Comparison of ENCODE assay signal across 24 mouse cellular contexts in the genomic region with DNA sequence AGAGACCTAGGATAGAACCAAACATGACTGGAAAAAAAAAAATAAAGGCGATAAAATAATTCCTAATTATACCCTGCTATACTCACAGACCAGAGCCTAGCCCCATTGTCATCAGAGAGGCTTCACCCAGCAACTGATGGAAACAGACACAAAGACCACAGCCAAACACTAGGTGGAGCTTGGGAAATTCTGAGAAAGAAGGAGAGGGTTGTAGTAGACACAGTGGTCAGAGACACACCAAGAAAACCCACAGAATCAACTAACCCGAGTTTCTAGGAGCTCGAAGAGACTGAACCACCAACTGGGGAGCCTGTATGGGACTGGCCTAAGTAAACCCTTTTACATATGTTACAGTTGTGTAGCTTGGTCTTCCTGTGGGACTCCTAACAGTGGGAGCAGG. TPM values are rescaled to one million over a fixed set of nuclear protein-coding genes. Genes with fewer than 3 reads are reported as not detected.
DNase-seq lines count a peak whose midpoint lies in the region; ATAC-seq and TF ChIP-seq lines count a peak whose summit lies in the region.
"Had no signal": no experiment of that assay in that cellular context is flagged by ENCODE, and none has a peak within 500 bp of the region (broad histone marks: within the 10 kb centered on the region; RNA-seq: fewer than 3 reads in every experiment).

No protein-coding gene starts in this region.

- H3K4me3 ChIP-seq in kidney, postnatal 0 days (replicated peaks; ENCODE audit: low read depth, low read length): no peak overlapping the region
- H3K4me3 ChIP-seq in thymus, adult 2 months (ENCODE audit: control insufficient read depth, insufficient read depth, low read length): peak overlapping the region; percentile 21
- no peak overlapping the region for H3K4me3 ChIP-seq in MEL (ENCODE audit: control insufficient read depth in 1 of 2, insufficient read depth in 1 of 2, low read depth in 2 of 2, low read length in 2 of 2)
- H3K4me3 ChIP-seq: embryonic facial prominence, embryonic 10.5 days; heart, adult 2 months; limb, embryonic 10.5 days; neural tube, embryonic 12.5 days had no signal

- DNase-seq in kidney, postnatal 0 days (ENCODE audit: low spot score): no peak
- DNase-seq in kidney, postnatal 4 days: no peak
- no peak for DNase-seq in thymus, adult 2 months
- DNase-seq in thymus, postnatal 25 days: no peak
- DNase-seq in MEL (ENCODE audit: low read depth, low spot score): no peak
- DNase-seq in naive thymus-derived CD4-positive, alpha-beta T cell, adult 2 months (ENCODE audit: low read depth): peak; percentile 56
- no peak for DNase-seq in right cerebral cortex, postnatal 25 days
- DNase-seq: adrenal gland, postnatal 36 days; cerebellum, adult 11 months; cerebellum, adult 9-11 months; gastrocnemius, postnatal 36 days; heart, adult 2 months; heart, postnatal 36 days; kidney, postnatal 36 days; layer of hippocampus, adult 9-11 months; liver; retina, postnatal 1 day had no signal

- no peaks in the 10 kb centered on the region for H3K36me3 ChIP-seq in kidney, postnatal 0 days (ENCODE audit: insufficient read depth, low read length)
- no peaks in the 10 kb centered on the region for H3K36me3 ChIP-seq in thymus, adult 2 months (ENCODE audit: control insufficient read depth, insufficient read depth, low read length)
- H3K36me3 ChIP-seq in MEL (ENCODE audit: control insufficient read depth in 1 of 2, insufficient read depth in 2 of 2, low read length in 2 of 2): no peaks in the 10 kb centered on the region
- H3K36me3 ChIP-seq: embryonic facial prominence, embryonic 10.5 days; limb, embryonic 10.5 days; neural tube, embryonic 12.5 days had no signal

- no peak for TF ChIP-seq POLR2A in thymus, adult 2 months (IDR thresholded peaks at IDR 0.05; ENCODE audit: control insufficient read depth, extremely low read depth, insufficient read depth, low read length, poor library complexity)
- TF ChIP-seq POLR2A in MEL (IDR thresholded peaks at IDR 0.05; ENCODE audit: control insufficient read depth in 1 of 2, insufficient read depth in 1 of 2, low read depth in 1 of 2, low read length in 2 of 2, poor library complexity in 1 of 2): no peak

- no peaks in the 10 kb centered on the region for H3K4me1 ChIP-seq in kidney, postnatal 0 days (replicated peaks; ENCODE audit: insufficient read depth, low read length)
- peaks cover 48% of the 10 kb centered on the region for H3K4me1 ChIP-seq in thymus, adult 2 months (replicated peaks; ENCODE audit: control insufficient read depth, insufficient read depth, low read length)
- H3K4me1 ChIP-seq in MEL (ENCODE audit: control insufficient read depth in 1 of 2, insufficient read depth in 2 of 2, low read length in 2 of 2): no peaks in the 10 kb centered on the region; a peak in 1 of 4 replicates
- H3K4me1 ChIP-seq: neural tube, embryonic 12.5 days had no signal

- ATAC-seq in kidney, postnatal 0 days (replicated peaks; ENCODE audit: low FRiP score, low read depth): no peak
- ATAC-seq: lung, postnatal 0 days; Patski had no signal

- H3K9me3 ChIP-seq in kidney, postnatal 0 days (replicated peaks; ENCODE audit: low read length): no peaks in the 10 kb centered on the region
- no peaks in the 10 kb centered on the region for H3K9me3 ChIP-seq in MEL (replicated peaks; ENCODE audit: insufficient read depth, low read length)
- H3K9me3 ChIP-seq: embryonic facial prominence, embryonic 10.5 days; limb, embryonic 10.5 days; neural tube, embryonic 12.5 days had no signal

- H3K79me2 ChIP-seq in MEL (ENCODE audit: control insufficient read depth, insufficient read depth, low read length, poor library complexity): no peaks in the 10 kb centered on the region

- no peak for TF ChIP-seq EP300 in MEL (IDR thresholded peaks at IDR 0.05; ENCODE audit: low read depth in 1 of 2, low read length in 2 of 2)

- H3K27me3 ChIP-seq in kidney, postnatal 0 days (ENCODE audit: insufficient read depth, low read length): no peaks in the 10 kb centered on the region
- H3K27me3 ChIP-seq in thymus, adult 2 months (ENCODE audit: control insufficient read depth, insufficient read depth, low read length): no peaks in the 10 kb centered on the region
- no peaks in the 10 kb centered on the region; a peak in 1 of 4 replicates for H3K27me3 ChIP-seq in MEL (ENCODE audit: control insufficient read depth in 1 of 2, insufficient read depth in 2 of 2, low read length in 2 of 2)
- H3K27me3 ChIP-seq: neural tube, embryonic 12.5 days had no signal

- 72% methylated on average over 3 of the region's 3 CpGs for WGBS in kidney, postnatal 0 days
- WGBS in thymus, adult 2 months: 28% methylated on average over 3 of the region's 3 CpGs

- TF ChIP-seq CTCF in kidney, postnatal 0 days (IDR thresholded peaks at IDR 0.05; ENCODE audit: low read depth): peak; percentile 32; the same call in 1 of the 2 replicates
- TF ChIP-seq CTCF in thymus, adult 2 months (IDR thresholded peaks at IDR 0.05; ENCODE audit: borderline replicate concordance, control insufficient read depth, extremely low read depth, insufficient read depth, low read length, poor library complexity): no peak
- TF ChIP-seq CTCF in MEL (IDR thresholded peaks at IDR 0.05 in 2 of 3, conservative IDR thresholded peaks at IDR 0.05 in 1 of 3; ENCODE audit: control insufficient read depth in 1 of 3, insufficient read depth in 1 of 3, low read depth in 2 of 3, low read length in 3 of 3, poor library complexity in 1 of 3, severe bottlenecking in 1 of 3): 0 out of 6 replicates have a peak, but pooled peaks of 1 of the 3 experiments have one; percentile 1

- TF ChIP-seq RAD21 in MEL (IDR thresholded peaks at IDR 0.05; ENCODE audit: low read depth, low read length): no peak

- no peak overlapping the region for H3K27ac ChIP-seq in kidney, postnatal 0 days
- H3K27ac ChIP-seq in thymus, adult 2 months (ENCODE audit: control insufficient read depth, insufficient read depth, low read length): peak overlapping the region; percentile 99
- no peak overlapping the region for H3K27ac ChIP-seq in MEL (ENCODE audit: control insufficient read depth, low read depth, low read length)
- H3K27ac ChIP-seq: embryonic facial prominence, embryonic 10.5 days; heart, adult 2 months; hindbrain, embryonic 14.5 days; limb, embryonic 10.5 days; macrophage; neural tube, embryonic 12.5 days had no signal

- no peak overlapping the region for H3K9ac ChIP-seq in kidney, postnatal 0 days (ENCODE audit: low read depth, low read length)
- no peak overlapping the region for H3K9ac ChIP-seq in MEL (ENCODE audit: control insufficient read depth, low read depth, low read length, poor library complexity, severe bottlenecking)
- H3K9ac ChIP-seq: hindbrain, embryonic 14.5 days; neural tube, embryonic 12.5 days had no signal

- no peak overlapping the region for H3K4me2 ChIP-seq in kidney, postnatal 0 days (ENCODE audit: low read length)
- H3K4me2 ChIP-seq: hindbrain, embryonic 14.5 days; neural tube, embryonic 12.5 days had no signal

TF ChIP-seq in MEL, 35 proteins besides CTCF, POLR2A, EP300 and RAD21:
- no peak for TF ChIP-seq HCFC1 (IDR thresholded peaks at IDR 0.05; ENCODE audit: low read depth, low read length)
- TF ChIP-seq SMC3 (IDR thresholded peaks at IDR 0.05; ENCODE audit: low read depth, low read length): 0 out of 2 replicates have a peak, but pooled peaks have one; percentile 11

RNA-seq across cellular contexts. Expression of gene Thy1, which starts 32.3 kb away (rescaled TPM):
- polyA plus RNA-seq in kidney, postnatal 0 days (2015; fragmentation: Nextera tagmentation; extraction: Ambion mirVana): 9.9 and 13.6 TPM in 2 replicates
- polyA plus RNA-seq in thymus, adult 2 months (2012; rRNA removed): 3,068 and 3,478 TPM in 2 replicates
- total RNA-seq in MEL (2012; rRNA removed): 1.5 and 4.0 TPM in 2 replicates
- 10 to 100 TPM in 1 of 2 experiments, not detected in 1; 24.0 TPM for polyA plus RNA-seq in MEL (2012; ENCODE audit: insufficient read depth in 1 of 2, insufficient read length in 2 of 2, low read depth in 1 of 2, low replicate concordance in 2 of 2, missing spikeins in 1 of 2)
- polyA plus RNA-seq: Patski had no signal

RNA-seq across cellular contexts. Expression of gene Usp2, which starts 55.9 kb away (rescaled TPM):
- 62.9 and 72.1 TPM in 2 replicates for polyA plus RNA-seq in kidney, postnatal 0 days (2015; fragmentation: Nextera tagmentation; extraction: Ambion mirVana)
- 4.5 and 6.8 TPM in 2 replicates for polyA plus RNA-seq in thymus, adult 2 months (2012; rRNA removed)
- 3.6 and 4.3 TPM in 2 replicates for total RNA-seq in MEL (2012; rRNA removed)
- 10 to 100 TPM in 1 of 2 experiments, not detected in 1; 13.9 TPM for polyA plus RNA-seq in MEL (2012; ENCODE audit: insufficient read depth in 1 of 2, insufficient read length in 2 of 2, low read depth in 1 of 2, low replicate concordance in 2 of 2, missing spikeins in 1 of 2)

Comparison
In these comparisons a context has a peak if more than half of its experiments do, and no peak if none do; other contexts are left out.
1. RNA of gene Thy1, which starts 32.3 kb away (polyA plus RNA-seq): 3,068 to 3,478 TPM in thymus, adult 2 months; 24.0 TPM in MEL and 9.9 to 13.6 TPM in kidney, postnatal 0 days; every median in the first group is over 100 times any median in the second.